Mouse (Mus musculus): ENCODE measurements around the gene Ybey.

The Ybey gene

DNA sequence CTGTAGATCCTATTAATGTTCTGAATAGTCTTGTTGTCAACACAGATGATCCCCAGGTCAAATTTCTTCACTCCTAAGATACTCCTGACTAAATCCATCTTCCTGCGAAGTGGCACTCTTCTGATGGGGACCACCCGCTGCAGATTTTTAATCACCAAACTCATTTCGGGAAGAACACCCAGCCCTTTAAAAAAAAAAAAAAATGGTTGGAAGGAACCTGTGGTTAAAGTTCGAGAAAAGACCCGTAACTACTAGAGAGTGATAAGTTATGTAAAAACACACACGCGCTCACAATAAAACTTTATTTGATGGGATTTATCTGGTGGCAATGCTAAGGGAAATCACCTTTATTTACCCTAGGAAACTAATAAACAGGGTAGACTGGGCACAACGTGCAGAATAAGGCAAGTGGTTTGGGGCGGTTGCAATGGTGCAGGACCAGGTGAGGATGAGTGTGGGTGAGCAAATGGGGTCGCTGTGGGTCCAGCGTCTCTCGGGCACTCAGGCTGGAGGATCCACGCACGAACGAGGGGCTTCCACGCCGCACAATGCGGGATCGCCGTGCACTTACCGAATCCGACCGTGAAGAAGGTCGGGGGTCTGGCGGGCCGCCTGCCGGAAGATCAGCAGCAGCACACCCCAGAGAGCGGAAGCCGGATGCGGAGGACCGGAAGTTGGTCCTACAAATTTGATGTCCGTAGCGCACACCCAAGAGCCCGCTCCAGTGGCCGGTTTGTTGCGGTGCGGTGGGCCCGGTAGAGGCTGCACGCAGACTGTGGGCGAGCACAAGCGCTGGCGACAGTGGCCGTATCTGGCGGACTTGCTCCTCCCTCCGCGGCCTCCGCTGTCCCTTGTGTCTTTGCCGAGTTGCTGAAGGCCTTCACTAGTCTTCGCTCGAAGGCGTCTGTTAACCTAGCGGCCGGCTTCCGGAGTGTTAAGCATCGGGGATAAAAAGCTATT is at the start of gene Ybey, which contains the start of gene Mcm3ap:
TSS of gene Ybey (minus strand) at position 912 of the 960 bp plus-strand sequence.
TSS of gene Mcm3ap (plus strand) at position 725 of the 960 bp plus-strand sequence.
- peak; percentile 94 for DNase-seq (ENCODE audit: low read depth)

DNA sequence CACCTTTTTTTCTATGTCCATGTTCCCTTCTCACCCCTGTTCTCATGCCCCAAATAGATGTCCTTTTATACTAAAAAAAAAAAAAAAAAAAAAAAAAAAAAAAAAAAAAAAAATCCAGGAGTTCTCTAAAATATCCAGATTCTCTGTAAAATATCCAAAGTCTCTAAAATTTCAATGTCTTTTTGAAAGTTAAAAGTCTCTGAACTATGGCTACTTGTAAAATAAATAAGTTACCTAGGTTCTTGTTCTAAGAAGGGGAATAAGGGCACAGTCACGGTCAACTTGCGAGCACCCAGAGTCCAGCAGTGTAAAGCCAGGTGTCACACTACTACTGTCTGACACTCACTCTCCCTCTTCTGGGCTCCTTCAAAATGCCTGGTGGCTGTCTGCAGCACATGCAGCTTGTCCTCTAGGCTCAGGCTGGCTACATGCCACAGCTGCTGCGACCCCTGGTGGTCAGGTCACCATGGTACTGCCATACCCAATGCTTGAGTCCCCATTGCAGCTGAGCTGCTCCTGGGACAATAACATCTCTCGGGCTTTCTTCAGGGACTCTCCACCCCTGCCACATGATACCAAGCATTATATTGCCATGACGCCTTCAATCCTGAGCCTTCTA is 44.2 kb upstream of the Ybey start:
- DNase-seq (ENCODE audit: low read depth): peak; percentile 82

DNA sequence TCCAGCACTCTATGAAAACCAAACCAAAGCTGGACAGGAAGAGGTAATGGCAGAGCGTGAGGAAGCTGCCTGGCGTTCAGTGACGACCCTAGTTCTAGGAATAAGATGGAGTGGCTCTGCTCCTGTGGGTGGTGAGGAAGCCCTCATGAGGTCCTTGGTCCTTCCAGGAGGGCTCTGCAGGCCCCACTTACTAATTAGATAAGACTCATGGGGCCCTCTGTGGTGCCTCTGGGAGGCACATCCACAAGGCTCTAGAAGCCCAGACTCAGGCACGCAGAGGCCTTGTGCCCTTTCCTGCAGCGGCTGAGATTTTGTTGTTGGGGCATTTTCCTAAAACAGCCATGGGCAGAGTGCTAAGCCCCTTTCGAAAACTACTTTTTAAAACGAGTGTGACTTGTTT is 37.0 kb upstream of the Ybey start:
- DNase-seq (ENCODE audit: low read depth): no peak

DNA sequence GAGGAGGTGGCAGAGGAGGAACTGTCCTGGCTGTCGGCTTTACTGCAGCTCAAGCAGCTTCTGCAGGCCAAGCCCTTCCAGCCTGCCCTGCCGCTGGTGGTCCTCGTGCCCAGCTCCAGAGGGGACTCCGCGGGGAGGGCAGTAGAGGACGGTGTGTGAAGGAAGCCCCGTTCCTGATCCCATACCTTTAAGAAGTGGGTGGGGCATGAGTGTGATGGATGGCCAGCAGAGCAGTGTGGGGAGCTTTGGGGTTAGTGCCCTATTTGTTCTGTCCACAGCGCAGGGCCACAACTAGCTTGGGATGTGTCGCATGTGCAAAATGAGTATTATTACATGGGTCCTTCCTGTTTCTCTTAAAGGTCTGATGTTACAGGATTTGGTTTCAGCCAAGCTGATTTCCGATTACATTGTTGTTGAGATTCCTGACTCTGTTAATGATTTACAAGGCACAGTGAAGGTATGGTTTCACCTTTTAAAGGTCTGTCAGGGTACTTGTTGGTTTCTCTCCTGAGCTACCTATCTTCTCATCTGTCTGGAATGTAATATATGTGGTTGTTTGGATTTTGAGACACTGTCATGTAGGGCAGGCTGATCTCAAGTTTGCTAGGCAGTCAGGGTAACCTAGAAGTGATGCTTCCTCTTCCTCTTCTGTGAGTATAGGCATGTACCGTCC is 35.5 kb upstream of the Ybey start:
- DNase-seq (ENCODE audit: low read depth): no peak

DNA sequence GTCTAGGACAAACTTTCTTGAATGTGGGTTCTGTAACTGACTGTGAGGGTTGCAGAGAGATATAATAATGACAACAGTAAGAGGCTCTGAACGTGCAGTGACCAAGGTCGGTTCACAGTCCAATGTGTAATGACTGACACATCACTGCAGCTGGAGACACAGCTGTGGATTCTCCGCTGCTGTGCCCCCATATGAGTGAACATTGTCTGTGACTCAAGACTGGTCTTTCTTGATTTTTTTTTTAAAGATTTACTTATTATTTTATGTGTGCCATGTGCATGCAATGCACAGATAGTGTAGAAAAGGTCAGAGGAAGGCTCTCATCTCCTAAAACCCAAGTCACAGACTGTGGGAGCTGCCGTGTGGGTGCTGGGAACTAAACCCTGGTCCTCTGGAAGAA is 28.6 kb upstream of the Ybey start:
- DNase-seq (ENCODE audit: low read depth): no peak

DNA sequence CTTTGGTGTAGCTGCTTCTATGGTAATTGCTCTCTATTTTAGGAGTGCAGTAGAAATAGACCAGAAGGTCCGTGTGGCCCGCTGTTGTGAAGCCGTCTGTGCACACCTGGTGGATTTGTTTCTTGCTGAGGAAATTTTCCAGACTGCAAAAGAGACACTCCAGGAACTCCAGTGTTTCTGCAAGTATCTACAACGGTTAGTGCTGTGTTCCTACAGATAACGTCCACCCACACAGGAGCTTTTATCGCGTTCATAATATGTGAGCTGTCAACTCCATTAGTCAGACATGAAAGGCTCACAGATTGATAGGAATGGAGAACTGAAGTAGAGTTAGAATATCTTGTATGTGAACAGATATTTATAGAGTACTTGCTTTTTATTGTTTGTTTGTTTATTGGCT is 27.5 kb upstream of the Ybey start:
- DNase-seq (ENCODE audit: low read depth): no peak

DNA sequence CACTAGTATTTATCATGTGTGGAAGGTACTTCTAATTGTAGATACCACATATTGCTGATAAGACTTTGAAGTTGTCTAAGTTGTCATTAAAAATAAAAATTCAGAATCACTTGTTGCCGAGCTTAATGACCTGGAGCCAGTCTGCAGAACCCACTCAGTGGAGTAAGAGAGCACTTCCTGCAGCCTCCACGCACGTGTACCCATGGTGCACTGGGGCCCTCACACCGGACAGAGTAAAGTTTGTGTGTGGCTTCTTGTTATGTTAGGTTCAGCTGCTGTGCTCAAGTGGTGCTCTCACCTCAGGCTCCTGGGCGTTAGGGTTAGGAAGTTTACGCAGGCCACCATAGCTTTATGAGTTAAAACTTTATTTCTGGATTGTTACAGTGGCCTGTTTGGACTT is 26.6 kb upstream of the Ybey start:
- no peak for DNase-seq (ENCODE audit: low read depth)

DNA sequence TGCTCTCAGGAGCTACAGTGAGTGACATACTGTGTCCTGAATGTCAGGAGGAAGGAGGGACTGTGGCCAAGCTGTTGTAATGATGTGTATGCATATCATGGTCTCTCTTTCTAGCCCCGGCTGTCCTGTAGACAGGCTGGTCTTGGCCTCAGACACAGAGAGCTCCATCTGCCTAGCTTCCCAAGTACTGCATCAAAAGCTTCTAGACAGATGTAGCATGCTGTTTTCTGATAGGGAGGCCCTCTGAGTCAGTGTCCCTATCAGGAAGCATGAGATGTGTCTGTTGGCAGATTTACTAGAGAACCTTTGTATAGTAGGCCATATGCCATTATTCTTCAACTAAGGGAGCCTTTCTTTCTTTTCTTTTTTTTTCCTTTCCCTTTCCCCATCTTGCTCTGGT is 24.6 kb upstream of the Ybey start:
- DNase-seq (ENCODE audit: low read depth): peak; percentile 8

DNA sequence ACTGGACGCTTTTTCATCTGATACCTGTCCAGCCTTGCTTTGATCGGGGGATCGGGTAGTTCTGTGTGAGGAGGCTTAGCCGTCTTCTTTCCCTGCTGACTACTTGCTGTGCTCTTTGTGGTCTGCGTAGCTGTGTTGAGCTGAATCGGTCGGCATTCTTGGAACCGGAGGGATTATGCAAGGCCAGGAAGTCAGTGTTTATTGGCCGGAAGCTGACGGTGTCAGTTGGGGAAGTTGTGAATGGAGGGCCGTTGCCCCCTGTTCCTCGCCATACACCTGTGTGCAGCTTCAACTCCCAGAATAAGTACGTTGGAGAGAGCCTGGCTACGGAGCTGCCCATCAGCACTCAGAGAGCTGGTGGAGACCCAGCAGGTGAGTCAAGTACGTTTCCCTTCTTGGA is 20.3 kb upstream of the Ybey start:
- DNase-seq (ENCODE audit: low read depth): no peak

DNA sequence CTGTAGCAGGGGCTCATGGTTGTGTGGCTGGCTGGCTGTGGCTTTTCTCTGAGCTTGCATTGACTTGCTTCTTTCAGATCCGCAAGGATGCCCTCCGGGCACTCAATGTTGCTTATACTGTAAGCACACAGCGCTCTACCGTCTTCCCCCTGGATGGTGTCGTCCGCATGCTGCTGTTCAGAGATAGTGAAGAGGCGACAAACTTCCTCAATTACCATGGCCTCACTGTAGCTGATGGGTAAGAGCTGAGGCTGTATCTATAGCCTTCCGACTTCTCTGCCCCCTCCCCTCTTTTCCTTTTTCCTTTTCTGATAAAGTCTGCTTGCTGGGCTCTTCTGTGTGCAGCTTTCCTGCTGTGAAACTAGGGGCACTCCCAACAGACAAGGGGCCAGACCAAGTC is 19.4 kb upstream of the Ybey start:
- DNase-seq (ENCODE audit: low read depth): no peak

DNA sequence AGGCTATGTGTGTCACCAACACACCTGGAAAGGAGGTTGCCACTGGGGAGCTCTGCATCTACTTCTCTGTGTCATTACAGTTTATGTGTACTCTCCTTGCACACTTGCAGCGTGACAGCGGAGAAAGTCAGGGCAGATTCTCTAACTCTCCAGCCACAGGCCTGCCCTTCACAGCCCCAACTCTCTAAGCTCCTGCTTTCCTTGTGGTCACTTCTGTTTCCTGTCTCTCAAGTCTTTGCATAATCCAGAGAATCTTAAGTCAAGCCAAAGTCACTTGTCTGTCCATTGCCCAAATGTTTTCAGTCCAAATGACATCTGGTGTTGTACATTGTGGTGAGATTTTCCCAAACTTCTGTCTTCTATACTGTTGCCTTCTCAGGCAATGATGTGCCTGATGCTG is 17.4 kb upstream of the Ybey start:
- DNase-seq (ENCODE audit: low read depth): no peak

DNA sequence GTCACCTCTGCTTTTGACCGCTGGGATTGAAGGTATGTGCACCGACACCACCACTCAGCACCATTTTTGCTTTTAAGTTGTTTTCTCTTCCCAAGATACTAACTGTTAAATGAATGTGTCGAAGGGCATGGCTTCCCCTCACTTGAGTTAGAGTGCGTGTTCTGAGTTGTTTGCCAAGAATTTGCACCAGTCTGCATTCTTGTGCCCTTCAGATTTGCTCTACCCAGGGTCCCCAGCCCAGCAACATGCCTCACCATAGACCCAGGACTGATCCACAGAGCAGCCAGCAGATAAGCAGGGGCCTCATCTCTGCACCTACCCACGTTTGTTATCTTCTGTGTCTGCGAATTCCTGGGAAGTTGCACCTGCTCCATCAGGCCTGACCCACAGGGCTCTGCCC is 12.6 kb upstream of the Ybey start:
- DNase-seq (ENCODE audit: low read depth): no peak

DNA sequence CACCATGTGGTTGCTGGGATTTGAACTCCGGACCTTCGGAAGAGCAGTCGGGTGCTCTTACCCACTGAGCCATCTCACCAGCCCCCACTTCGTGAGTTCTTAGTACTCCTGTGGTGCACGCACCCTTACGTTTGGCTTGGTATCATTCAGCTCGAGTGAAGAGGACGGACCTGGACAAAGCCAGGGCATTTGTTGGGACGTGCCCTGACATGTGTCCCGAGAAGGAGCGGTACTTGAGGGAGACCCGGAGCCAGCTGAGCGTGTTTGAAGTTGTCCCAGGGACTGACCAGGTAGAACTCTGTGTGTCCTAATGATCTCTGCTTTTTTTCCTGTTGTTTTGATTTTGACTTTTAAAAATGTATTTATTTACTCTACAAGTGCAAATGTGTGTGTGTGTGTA is 11.9 kb upstream of the Ybey start:
- no peak for DNase-seq (ENCODE audit: low read depth)

DNA sequence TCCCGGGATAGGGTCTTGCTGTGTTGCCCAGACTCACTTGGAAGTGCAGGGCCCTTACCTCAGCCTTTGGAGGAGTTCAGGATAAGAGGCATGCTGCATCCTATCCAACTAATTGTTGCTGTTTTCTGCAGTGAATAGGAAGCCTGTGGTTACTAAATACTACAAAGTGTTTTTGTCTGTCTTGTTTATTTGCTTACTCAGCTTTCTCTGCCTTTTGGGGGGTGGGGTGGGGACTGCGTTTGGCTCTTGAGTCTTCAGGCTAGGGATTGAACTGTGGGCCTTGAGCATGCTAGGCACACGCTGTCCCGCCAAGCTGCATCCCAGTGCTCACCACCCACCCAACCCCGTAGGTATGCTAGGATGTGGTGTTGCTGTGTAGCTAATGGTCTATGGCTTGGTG is 4.8 kb upstream of the Ybey start:
- DNase-seq (ENCODE audit: low read depth): no peak

DNA sequence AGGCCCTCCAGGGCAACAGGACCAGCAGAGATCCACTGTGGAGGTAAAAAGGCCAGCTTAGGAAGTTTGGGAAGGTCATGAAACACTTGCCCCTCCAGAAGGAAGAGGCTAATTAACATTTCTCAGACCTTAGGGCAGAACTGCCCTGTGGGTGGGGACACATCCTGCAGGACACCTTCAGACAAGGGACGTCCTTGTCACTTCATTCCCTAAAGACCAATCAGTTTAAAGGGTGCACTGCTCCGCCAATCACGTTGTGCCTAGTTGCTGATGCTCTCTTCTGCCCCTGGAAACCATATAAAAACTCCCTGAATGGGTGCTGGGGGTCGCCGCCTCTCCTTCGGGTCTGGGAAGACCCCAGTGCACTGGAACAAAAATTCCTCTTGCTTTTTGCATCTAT is 6.2 kb downstream of the Ybey start:
- no peak for DNase-seq (ENCODE audit: low read depth)

DNA sequence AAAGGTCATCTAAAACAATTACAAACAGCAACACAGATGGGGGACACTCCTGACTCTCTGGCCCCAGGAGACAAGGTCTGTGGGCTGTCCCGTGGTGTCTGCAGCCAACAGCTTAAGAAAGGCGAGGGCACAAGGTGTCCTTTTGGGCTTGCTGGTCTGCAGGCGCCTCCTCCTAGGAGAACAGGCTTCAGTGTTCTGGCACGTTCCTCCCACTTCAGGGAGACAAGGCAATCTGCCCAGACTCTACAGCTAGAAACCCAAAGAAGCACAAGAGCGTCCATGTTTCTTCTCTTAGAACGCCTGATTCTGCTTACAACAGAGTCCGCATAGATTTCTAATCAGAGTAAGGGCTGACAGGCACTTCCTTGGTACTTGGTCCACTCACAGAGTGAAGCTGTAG is 6.6 kb downstream of the Ybey start:
- DNase-seq (ENCODE audit: low read depth): no peak

DNA sequence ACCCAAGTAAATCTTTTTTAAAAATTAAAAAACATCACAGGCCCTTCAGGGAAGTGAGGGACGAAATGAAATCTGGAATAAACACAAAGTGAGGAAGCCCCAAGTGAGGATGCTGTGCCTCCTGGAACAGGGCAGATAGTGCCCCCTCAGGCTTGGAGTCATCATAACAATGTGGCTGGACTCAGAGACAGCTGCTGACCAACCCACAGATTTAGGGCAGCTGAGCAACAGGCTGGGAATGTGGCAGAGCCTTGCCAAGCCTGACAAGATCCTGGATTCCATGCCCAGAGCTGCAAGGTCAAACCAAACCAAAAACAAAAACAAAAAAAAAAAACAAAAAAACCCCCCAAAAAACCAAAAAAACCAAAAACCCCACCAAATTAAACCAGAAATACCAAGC is 7.7 kb downstream of the Ybey start:
- peak; percentile 39 for DNase-seq (ENCODE audit: low read depth)

DNA sequence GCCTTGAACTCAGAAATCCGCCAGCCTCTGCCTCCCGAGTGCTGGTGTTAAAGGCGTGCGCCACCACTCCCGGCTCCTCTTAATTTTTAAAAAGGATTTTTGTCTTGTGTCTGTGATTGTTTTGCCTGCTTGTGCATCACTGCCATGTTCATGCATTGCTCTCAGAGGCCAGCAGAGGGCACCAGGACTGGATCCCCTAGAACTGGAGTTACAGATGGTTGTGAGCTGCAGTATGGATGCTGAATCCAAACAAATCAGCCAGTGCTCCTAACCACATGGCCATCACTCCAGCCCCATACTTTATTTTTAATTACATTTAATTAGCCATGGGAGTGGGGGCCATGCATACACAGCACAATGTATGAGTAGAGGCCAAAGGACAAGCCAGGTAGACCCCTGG is 13.6 kb downstream of the Ybey start:
- peak; percentile 86 for DNase-seq (ENCODE audit: low read depth)

DNA sequence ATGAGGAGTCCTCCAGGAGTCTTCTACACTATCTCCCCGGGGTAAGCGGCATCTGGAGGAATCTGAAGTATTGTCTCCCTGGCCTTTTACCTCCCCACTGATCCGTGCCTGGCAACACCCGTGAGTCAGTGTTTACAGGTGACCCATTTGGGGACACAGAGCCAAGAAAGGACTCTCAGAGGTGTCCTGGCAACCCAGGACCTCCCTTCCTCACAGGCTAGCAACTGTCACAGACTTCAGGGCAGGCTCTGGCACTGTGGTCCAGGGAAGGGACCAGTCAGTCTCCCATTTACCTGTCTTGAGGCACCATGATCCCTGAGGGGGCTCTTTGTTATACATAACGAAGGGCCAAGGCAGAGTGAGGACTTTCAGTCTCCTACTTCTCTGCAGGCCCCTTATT is 20.1 kb downstream of the Ybey start, which contains the start of gene 2610028H24Rik:
TSS of gene 2610028H24Rik (plus strand) at position 231 of the 400 bp plus-strand sequence.
- no peak for DNase-seq (ENCODE audit: low read depth)

DNA sequence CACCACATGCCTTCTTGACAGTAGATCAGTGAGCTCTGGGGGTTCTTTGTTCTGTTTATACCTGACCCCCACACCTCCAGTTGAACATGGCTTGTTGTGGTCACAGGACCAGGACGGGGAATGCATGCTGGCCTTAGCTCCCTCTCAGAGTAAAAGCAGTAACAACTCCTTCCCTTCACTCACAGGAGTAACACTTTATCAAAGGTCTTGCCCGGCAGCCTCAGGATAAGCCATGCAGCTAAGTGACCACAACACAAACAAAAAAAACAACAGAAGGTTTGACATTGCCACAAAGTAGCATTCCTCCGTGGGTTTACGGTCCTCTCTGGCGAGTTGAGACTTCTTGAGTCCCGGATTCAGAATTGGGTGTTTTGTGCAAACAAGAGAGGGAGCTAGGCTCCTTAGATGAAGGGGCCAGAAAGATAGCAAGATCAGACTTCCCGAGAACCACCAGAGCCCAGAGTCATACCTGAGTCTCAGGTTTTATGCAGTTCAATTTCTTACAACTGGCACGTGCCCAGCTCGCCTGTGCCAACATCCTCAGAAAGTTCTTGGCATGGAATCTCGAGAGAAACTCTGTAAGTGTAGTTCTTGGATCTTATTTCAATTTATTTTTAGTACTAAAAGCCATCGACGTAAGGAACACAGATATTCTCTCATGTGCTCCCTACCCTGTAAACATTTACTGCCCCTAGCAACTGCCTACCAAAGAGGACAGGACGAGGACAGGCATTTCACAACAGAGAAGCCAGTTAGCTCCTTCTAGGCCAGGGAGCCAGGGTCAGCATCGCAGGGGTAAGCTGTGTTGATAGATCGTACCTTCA is 21.3 kb downstream of the Ybey start:
- peak; percentile 46 for DNase-seq (ENCODE audit: low read depth)

DNA sequence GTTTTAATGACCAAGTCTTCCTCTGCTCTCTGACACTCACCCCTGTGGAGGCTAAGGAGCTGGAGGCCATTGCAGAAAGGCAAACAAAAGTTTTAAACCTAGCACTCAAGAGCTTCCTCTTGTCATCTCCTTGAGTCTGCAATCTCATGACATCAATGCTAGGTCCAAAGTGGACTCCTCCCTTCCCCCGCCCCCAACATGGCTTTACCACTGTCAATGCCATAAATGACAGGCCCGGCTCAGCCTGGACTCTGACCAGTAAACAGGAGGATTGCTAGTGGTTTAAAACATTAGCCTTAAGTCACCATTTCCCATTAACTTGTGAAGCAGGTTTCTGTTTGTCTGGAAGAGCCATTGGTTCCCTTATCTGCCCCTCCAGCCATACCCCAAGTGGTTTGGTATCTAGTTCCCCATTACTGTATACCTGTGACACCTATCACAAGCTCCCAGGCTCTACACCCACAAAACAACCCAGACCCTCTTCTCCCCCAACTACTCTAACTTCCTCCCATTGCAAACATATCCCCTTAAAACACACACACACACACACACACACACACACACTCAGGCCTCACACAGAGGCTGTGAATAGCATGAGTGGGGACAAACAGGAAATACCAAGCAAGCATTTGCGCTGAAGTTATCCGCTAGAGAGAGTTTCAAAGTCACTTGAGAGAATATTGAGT is 22.8 kb downstream of the Ybey start:
- no peak for DNase-seq (ENCODE audit: low read depth)
